Mouse (Mus musculus) stomach, embryonic 16.5 days (tissue): Measurements from ENCODE around the gene Tmc2. TPM values are rescaled to one million over a fixed set of nuclear protein-coding genes. Genes with fewer than 3 reads are reported as not detected.

ENCODE experiments used
- ATAC-seq: fragments of 200-750 bp; cut with Nextera tagmentation; 2 replicates; pipeline ENCODE4 v1.8.0; 2017; ENCODE audit warnings: moderate number of reproducible peaks, moderate TSS enrichment; ENCODE audit not compliant: insufficient read depth, low FRiP score
- H3K27ac ChIP-seq: fragments of 300-500 bp; sonication (generic); 2 replicates; pipeline ENCODE4 v1.5.1; 2014; ENCODE audit warnings: low read length
- H3K27me3 ChIP-seq: fragments of 300-500 bp; sonication (generic); 2 replicates; pipeline ENCODE4 v1.6.1; 2014; ENCODE audit warnings: low read length, control low read depth, mixed read lengths; ENCODE audit not compliant: control insufficient read depth, insufficient read depth
- H3K36me3 ChIP-seq: fragments of 300-500 bp; sonication (generic); 2 replicates; pipeline ENCODE4 v1.6.1; 2014; ENCODE audit warnings: low read length; ENCODE audit not compliant: control insufficient read depth, insufficient read depth
- H3K4me1 ChIP-seq: fragments of 300-500 bp; sonication (generic); 2 replicates; pipeline ENCODE4 v1.6.1; 2014; ENCODE audit warnings: low read length, control low read depth, mixed read lengths; ENCODE audit not compliant: control insufficient read depth, insufficient read depth
- H3K4me2 ChIP-seq: fragments of 300-500 bp; sonication (generic); 2 replicates; pipeline ENCODE4 v1.6.1; 2014; ENCODE audit warnings: low read depth, low read length, mixed read lengths
- H3K4me3 ChIP-seq: fragments of 300-500 bp; sonication (generic); replicated peaks from 2 replicates; pipeline ENCODE4 v1.5.1; 2014; ENCODE audit warnings: mild to moderate bottlenecking, low read length
- H3K9ac ChIP-seq: fragments of 300-500 bp; sonication (generic); 2 replicates; pipeline ENCODE4 v1.6.1; 2014; ENCODE audit warnings: low read length
- H3K9me3 ChIP-seq: fragments of 300-500 bp; sonication (generic); replicated peaks from 2 replicates; pipeline ENCODE4 v1.6.1; 2016; ENCODE audit warnings: low read length, control low read depth; ENCODE audit not compliant: control insufficient read depth
- WGBS: fragments of 180-500 bp; shearing (Covaris S2); extraction: QIAGEN DNeasy Blood & Tissue Kit; methylation state at CpG from one replicate; pipeline ENCODE4 v1.1.7; 2014; 5-methylcytosine and 5-hydroxymethylcytosine counted together
- polyA plus RNA-seq: library from polyadenylated mRNA; unstranded; fragments of >200 nt; fragmentation: Nextera tagmentation; extraction: Ambion mirVana; gene quantifications from 2 replicates; pipeline ENCODE4 v1.2.1, GENCODE M21; 2015

The Tmc2 gene
- polyA plus RNA-seq, 1 experiment from 2014 or later: not detected

DNA sequence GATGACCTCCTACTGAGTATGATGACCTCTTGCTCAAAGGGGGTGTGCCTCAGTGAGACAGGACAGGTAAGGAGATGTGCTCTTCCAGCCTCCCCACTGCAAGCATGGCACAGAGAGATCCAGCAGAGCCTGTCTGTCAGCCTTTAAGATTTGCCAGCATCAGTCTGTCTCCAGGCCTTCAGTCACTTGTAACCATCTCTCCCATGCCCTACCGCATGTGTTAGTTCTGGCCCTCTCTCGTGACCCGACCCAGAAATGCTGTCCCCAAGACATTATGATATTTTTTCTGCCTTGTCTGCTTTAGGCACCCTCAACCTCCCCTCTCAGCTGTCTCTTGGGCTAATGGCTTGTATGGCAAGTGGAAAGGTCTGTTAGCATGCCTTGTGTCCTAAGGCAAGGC lies 14.6 kb downstream of the Tmc2 start:
- Histone ChIP-seq H3K9me3 (no peaks in the 10 kb centered on the region), H3K4me2 (no peak overlapping the region), H3K27ac (no peak overlapping the region), H3K27me3 (no peaks in the 10 kb centered on the region), H3K4me3 (no peak overlapping the region), H3K4me1 (no peaks in the 10 kb centered on the region), H3K36me3 (no peaks in the 10 kb centered on the region), H3K9ac (no peak overlapping the region)
- WGBS: 94% methylated on average over 3 of the region's 3 CpGs
- ATAC-seq: no peak

DNA sequence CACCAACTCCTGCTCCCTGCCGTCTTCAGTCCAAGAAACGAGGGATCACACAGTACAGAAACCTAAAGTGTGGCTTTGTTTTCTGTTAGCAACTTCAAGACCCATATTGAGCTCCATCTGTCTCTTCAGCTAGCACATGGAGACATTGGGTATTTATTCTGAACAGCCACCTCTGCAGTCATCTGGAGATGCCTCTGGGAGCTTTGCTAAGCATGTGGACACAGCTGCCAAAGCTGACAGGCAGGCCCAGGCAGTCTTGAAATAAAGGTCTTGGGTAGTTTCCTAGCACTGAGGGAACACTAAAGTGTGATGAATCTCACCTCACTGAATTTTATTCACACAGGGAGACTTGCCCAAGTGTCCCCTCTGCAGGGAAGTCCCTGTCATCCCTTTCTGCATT lies 16.6 kb downstream of the Tmc2 start:
- no peaks in the 10 kb centered on the region for H3K9me3 ChIP-seq
- ATAC-seq: no peak
- no peak overlapping the region for H3K4me2 ChIP-seq
- H3K4me3 ChIP-seq: no peak overlapping the region
- WGBS: 73% methylated on average over 2 of the region's 2 CpGs
- no peak overlapping the region for H3K9ac ChIP-seq
- H3K36me3 ChIP-seq: no peaks in the 10 kb centered on the region
- H3K4me1 ChIP-seq: no peaks in the 10 kb centered on the region
- H3K27ac ChIP-seq: no peak overlapping the region
- no peaks in the 10 kb centered on the region for H3K27me3 ChIP-seq

DNA sequence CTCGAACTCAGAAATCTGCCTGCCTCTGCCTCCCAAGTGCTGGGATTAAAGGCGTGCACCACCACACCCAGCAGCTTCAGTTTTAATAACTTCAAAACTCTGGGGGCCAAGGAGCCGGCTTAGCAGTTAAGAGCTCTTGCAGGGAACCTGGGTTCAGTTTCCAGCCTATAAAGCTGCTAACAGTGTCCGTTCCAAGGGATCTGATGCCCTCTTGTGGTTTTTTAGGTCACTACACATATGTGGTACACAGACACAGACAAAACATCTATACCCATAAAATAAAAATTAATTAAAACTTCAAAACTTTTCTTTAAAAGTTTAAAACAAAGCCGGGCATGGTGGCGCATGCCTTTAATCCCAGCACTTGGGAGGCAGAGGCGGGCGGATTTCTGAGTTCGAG lies 51.9 kb downstream of the Tmc2 start:
- Histone ChIP-seq H3K9me3 (0 out of 2 replicates have a peak, but pooled peaks cover 2% of the 10 kb centered on the region), H3K4me2 (no peak overlapping the region), H3K4me3 (no peak overlapping the region), H3K36me3 (no peaks in the 10 kb centered on the region), H3K4me1 (no peaks in the 10 kb centered on the region), H3K27ac (no peak overlapping the region), H3K9ac (no peak overlapping the region), H3K27me3 (no peaks in the 10 kb centered on the region)
- 43% methylated on average over 9 of the region's 9 CpGs for WGBS
- ATAC-seq: no peak

DNA sequence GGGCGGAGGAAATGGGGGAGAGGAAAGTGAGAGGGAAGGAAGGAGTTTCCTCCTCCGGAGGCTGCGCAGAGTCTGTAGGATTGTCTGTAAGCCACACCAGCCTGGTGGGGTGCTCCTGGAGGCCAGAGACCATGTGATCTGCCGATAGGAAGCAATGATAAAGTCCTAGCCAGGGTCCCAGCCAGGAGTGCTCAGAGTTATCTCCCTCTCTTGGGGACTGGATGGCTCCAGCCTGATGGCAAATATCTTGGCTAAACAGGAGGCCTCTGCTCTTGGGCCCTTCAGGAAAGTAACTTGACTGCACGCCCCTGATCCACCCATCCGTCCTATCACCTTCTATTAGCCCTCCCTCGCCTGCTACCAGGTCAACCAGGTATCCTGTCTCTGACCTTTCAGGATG lies 53.2 kb downstream of the Tmc2 start:
- 66% methylated on average over 7 of the region's 7 CpGs for WGBS
- no peaks in the 10 kb centered on the region for H3K36me3 ChIP-seq
- no peaks in the 10 kb centered on the region for H3K4me1 ChIP-seq
- no peaks in the 10 kb centered on the region for H3K27me3 ChIP-seq
- no peak overlapping the region for H3K4me2 ChIP-seq
- no peak overlapping the region for H3K4me3 ChIP-seq
- H3K9me3 ChIP-seq: 0 out of 2 replicates have a peak, but pooled peaks cover 2% of the 10 kb centered on the region
- no peak for ATAC-seq
- H3K9ac ChIP-seq: no peak overlapping the region
- H3K27ac ChIP-seq: no peak overlapping the region

DNA sequence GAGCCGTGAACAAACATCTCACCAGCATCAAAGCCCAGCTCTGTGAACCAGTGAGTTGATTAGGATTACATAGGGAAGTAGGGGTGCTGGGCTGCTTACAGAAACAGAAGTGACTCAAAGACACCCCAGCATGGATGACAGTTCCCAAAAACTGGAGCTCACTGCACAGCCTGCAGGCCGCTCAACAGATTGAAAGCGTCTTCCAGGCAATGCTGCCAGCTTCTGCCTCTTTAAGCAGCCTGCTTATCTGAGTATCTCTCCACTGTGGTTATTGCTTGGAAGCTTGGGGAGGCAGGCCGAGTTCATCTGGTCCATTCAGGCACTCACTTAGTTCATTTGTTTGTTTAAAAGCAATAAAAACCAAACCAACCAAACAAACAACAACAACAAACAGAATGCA lies 61.8 kb downstream of the Tmc2 start:
- H3K27ac ChIP-seq: no peak overlapping the region
- 77% methylated on average over 4 of the region's 4 CpGs for WGBS
- H3K4me2 ChIP-seq: no peak overlapping the region
- ATAC-seq: no peak
- no peaks in the 10 kb centered on the region for H3K27me3 ChIP-seq
- H3K9me3 ChIP-seq: no peaks in the 10 kb centered on the region
- no peaks in the 10 kb centered on the region for H3K4me1 ChIP-seq
- H3K36me3 ChIP-seq: no peaks in the 10 kb centered on the region
- H3K4me3 ChIP-seq: no peak overlapping the region
- H3K9ac ChIP-seq: no peak overlapping the region

DNA sequence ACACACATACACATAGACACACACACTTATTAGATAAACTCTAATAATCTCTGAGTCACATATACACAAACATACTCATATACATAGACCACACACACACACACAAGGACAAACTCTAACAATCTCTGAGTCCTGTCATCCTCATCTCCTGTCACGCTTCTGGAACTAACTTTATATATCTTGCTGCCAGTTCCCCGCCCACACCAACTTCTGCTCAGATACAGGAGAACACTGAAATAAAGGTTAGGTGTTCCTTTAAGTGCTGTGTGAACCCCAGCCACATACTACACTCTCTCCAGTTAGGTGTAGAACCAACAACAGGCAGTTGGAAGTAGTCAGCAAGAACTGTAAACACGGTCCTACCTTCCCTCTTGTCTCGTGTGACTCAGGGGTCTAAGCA lies 65.8 kb downstream of the Tmc2 start:
- Histone ChIP-seq H3K4me2 (no peak overlapping the region), H3K4me3 (no peak overlapping the region), H3K4me1 (no peaks in the 10 kb centered on the region), H3K27ac (no peak overlapping the region), H3K36me3 (no peaks in the 10 kb centered on the region), H3K27me3 (no peaks in the 10 kb centered on the region), H3K9ac (no peak overlapping the region), H3K9me3 (no peaks in the 10 kb centered on the region)
- ATAC-seq: no peak
- WGBS: 83% methylated on average over 4 of the region's 4 CpGs

DNA sequence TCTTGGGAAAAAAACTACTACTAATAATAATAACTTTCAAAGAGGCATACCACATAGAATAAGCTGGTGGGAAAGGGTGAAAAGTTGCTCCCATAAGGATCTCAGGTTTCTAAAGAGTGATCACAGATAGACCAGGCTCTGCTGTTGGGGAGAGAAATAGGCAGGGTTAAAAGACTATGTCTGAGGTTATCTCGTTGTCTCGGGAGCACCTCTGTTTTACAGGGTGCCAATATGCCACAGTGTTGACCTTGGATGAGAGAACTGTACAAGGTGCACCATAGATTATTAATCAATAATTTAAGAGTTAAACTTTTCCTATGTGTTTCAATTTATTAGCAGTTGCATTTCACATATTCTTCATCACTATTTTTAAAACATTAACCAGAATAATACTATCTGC lies 66.9 kb downstream of the Tmc2 start:
- no peak for ATAC-seq
- Histone ChIP-seq H3K9me3 (no peaks in the 10 kb centered on the region), H3K9ac (no peak overlapping the region), H3K27me3 (no peaks in the 10 kb centered on the region), H3K4me3 (no peak overlapping the region), H3K4me2 (no peak overlapping the region), H3K27ac (no peak overlapping the region), H3K4me1 (no peaks in the 10 kb centered on the region), H3K36me3 (no peaks in the 10 kb centered on the region)
- WGBS: 70% methylated on average over 2 of the region's 2 CpGs

DNA sequence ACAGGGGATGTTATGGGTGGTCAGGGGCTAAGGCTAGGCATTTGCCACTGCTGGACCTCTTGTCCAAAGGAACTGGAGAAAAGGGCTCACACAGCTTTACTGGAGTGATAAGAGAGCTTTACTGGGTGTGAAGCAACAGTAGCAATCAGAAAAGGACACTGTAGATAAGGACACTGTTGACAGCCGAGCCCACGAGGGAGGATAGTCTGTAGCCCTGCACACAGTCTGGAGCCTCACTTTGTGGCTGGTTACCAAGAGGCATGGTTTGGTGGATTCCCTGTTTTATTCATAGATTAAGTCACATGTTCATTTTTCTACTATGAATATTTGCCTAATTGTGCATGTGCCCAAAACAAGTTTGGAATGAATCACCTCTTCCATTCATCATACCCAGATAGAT lies 67.4 kb downstream of the Tmc2 start:
- Histone ChIP-seq H3K27ac (no peak overlapping the region), H3K4me3 (no peak overlapping the region), H3K36me3 (no peaks in the 10 kb centered on the region), H3K4me2 (no peak overlapping the region), H3K4me1 (no peaks in the 10 kb centered on the region), H3K9me3 (no peaks in the 10 kb centered on the region), H3K27me3 (no peaks in the 10 kb centered on the region), H3K9ac (no peak overlapping the region)
- no peak for ATAC-seq
- WGBS: 33% methylated on average over 2 of the region's 2 CpGs

DNA sequence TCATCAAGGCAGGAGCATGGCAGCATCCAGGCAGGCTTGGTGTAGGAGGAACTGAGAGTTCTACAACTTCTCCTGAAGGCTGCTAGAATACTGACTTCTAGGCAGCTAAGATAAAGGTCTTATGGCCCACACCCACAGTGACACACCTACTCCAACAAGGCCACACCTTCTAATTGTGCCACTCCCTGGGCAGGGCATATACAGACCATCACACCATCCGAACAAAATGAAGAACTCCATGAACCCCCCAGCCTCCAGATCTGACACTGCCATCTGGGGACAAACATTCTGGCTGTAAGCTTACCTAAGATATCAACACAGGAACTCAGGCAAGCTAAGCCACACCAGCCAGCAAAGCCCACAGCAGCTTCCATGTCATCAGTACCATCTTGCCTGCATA lies 70.5 kb downstream of the Tmc2 start:
- Histone ChIP-seq H3K9ac (no peak overlapping the region), H3K4me3 (no peak overlapping the region), H3K9me3 (no peaks in the 10 kb centered on the region), H3K4me1 (no peaks in the 10 kb centered on the region), H3K36me3 (no peaks in the 10 kb centered on the region), H3K27me3 (no peaks in the 10 kb centered on the region), H3K4me2 (no peak overlapping the region), H3K27ac (no peak overlapping the region)
- WGBS: 67% methylated on average over 1 of the region's 1 CpGs
- no peak for ATAC-seq

DNA sequence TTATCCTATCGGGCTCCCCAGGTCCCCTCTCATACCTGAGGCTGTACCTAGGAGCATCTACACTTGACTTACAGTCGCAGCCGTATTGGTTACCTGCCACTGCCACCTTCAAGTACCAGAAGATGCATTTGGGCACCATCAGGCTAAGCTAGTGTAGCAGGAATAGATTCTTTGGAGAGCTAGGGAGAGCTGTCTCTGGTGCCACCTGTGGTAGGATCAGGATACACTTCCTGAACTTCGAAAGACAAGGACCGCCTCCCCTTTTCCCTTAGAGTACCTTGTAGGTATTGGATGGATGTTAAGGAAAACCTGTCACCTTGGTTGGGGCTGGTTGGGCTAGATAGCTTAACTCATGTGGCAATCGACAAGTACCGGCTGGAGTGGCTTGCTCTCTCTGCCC lies 73.1 kb downstream of the Tmc2 start:
- H3K4me1 ChIP-seq: no peaks in the 10 kb centered on the region
- no peak overlapping the region for H3K4me3 ChIP-seq
- no peak overlapping the region for H3K27ac ChIP-seq
- H3K9ac ChIP-seq: no peak overlapping the region
- H3K4me2 ChIP-seq: no peak overlapping the region
- no peaks in the 10 kb centered on the region for H3K9me3 ChIP-seq
- WGBS: 68% methylated on average over 7 of the region's 7 CpGs
- H3K27me3 ChIP-seq: no peaks in the 10 kb centered on the region
- no peaks in the 10 kb centered on the region for H3K36me3 ChIP-seq
- no peak for ATAC-seq
